Mouse (Mus musculus): ENCODE measurements around the gene Bysl. TPM values are rescaled to one million over a fixed set of nuclear protein-coding genes. Genes with fewer than 3 reads are reported as not detected.
A peak's percentile ranks its signal among the peaks of the same experiment; 100 is the strongest.

Gene Bysl
- total and polyA plus RNA-seq, 3 experiments: 69.3 to 85.4 TPM; not detected in 1

- peaks cover 57% of the 10 kb centered on the region for H3K79me2 ChIP-seq (ENCODE audit: control insufficient read depth, insufficient read depth, low read length, poor library complexity)
- TF ChIP-seq UBTF (IDR thresholded peaks at IDR 0.05; ENCODE audit: borderline replicate concordance, insufficient read depth, low read depth, low read length) (no peak), TAL1 (IDR thresholded peaks at IDR 0.05; ENCODE audit: low read length) (no peak), GATA1 (IDR thresholded peaks at IDR 0.05; ENCODE audit: low read depth, low read length) (no peak), RAD21 (IDR thresholded peaks at IDR 0.05; ENCODE audit: low read depth, low read length) (no peak), ZC3H11A (IDR thresholded peaks at IDR 0.05; ENCODE audit: low read depth, low read length) (no peak)
- no peaks in the 10 kb centered on the region for H3K27me3 ChIP-seq (ENCODE audit: control insufficient read depth in 1 of 2, insufficient read depth in 2 of 2, low read length in 2 of 2)
- no peak overlapping the region for H3K4me3 ChIP-seq (ENCODE audit: control insufficient read depth in 1 of 2, insufficient read depth in 1 of 2, low read depth in 2 of 2, low read length in 2 of 2)
- H3K9ac ChIP-seq (ENCODE audit: control insufficient read depth, low read depth, low read length, poor library complexity, severe bottlenecking): no peak overlapping the region
- H3K9me3 ChIP-seq (replicated peaks; ENCODE audit: insufficient read depth, low read length): no peaks in the 10 kb centered on the region
- H3K4me1 ChIP-seq (ENCODE audit: control insufficient read depth in 1 of 2, insufficient read depth in 2 of 2, low read length in 2 of 2): peaks cover 20 to 45% of the 10 kb centered on the region in 2 experiments
- DNase-seq (ENCODE audit: low read depth, low spot score): no peak
- H3K27ac ChIP-seq (ENCODE audit: control insufficient read depth, low read depth, low read length): peak overlapping the region; percentile 99
- H3K36me3 ChIP-seq (ENCODE audit: control insufficient read depth in 1 of 2, insufficient read depth in 2 of 2, low read length in 2 of 2): peaks cover 8 to 45% of the 10 kb centered on the region in 2 experiments
Measured at GRCm38 (mm10) chr17:47616119-47616518, 4.8 kb upstream of the Bysl start.

GRCm38 (mm10) chr17:47614018-47614417, 2.7 kb upstream of the Bysl start:
- Histone ChIP-seq H3K27me3 (ENCODE audit: control insufficient read depth in 1 of 2, insufficient read depth in 2 of 2, low read length in 2 of 2) (no peaks in the 10 kb centered on the region), H3K27ac (ENCODE audit: control insufficient read depth, low read depth, low read length) (no peak overlapping the region), H3K4me3 (ENCODE audit: control insufficient read depth in 1 of 2, insufficient read depth in 1 of 2, low read depth in 2 of 2, low read length in 2 of 2) (no peak overlapping the region), H3K36me3 (ENCODE audit: control insufficient read depth in 1 of 2, insufficient read depth in 2 of 2, low read length in 2 of 2) (peaks cover 4 to 55% of the 10 kb centered on the region in 2 experiments), H3K79me2 (ENCODE audit: control insufficient read depth, insufficient read depth, low read length, poor library complexity) (peaks cover 67% of the 10 kb centered on the region), H3K9me3 (replicated peaks; ENCODE audit: insufficient read depth, low read length) (no peaks in the 10 kb centered on the region), H3K4me1 (ENCODE audit: control insufficient read depth in 1 of 2, insufficient read depth in 2 of 2, low read length in 2 of 2) (peaks cover 20 to 53% of the 10 kb centered on the region in 2 experiments), H3K9ac (ENCODE audit: control insufficient read depth, low read depth, low read length, poor library complexity, severe bottlenecking) (no peak overlapping the region)
- DNase-seq (ENCODE audit: low read depth, low spot score): peak; percentile 63
- TF ChIP-seq JUND (IDR thresholded peaks at IDR 0.05; ENCODE audit: low read depth, low read length) (no peak), ZKSCAN1 (IDR thresholded peaks at IDR 0.05; ENCODE audit: low read depth, low read length) (no peak), ETS1 (IDR thresholded peaks at IDR 0.05; ENCODE audit: low read depth, low read length) (no peak), CTCF (IDR thresholded peaks at IDR 0.05 in 2 of 3, conservative IDR thresholded peaks at IDR 0.05 in 1 of 3; ENCODE audit: control insufficient read depth in 1 of 3, insufficient read depth in 1 of 3, low read depth in 2 of 3, low read length in 3 of 3, poor library complexity in 1 of 3, severe bottlenecking in 1 of 3) (peak; percentile 58 to 78 (median 74)), ELF1 (IDR thresholded peaks at IDR 0.05; ENCODE audit: low read depth, low read length) (no peak), NELFE (IDR thresholded peaks at IDR 0.05; ENCODE audit: low read depth, low read length) (no peak), RAD21 (IDR thresholded peaks at IDR 0.05; ENCODE audit: low read depth, low read length) (peak; percentile 0; the same call in 1 of the 2 replicates), ZNF384 (IDR thresholded peaks at IDR 0.05; ENCODE audit: low read depth, low read length) (no peak), CHD2 (IDR thresholded peaks at IDR 0.05; ENCODE audit: low read length) (no peak), MXI1 (IDR thresholded peaks at IDR 0.05; ENCODE audit: low read depth, low read length) (no peak)

- Histone ChIP-seq H3K36me3 (ENCODE audit: control insufficient read depth in 1 of 2, insufficient read depth in 2 of 2, low read length in 2 of 2) (peaks cover 8 to 42% of the 10 kb centered on the region in 2 experiments), H3K79me2 (ENCODE audit: control insufficient read depth, insufficient read depth, low read length, poor library complexity) (peaks cover 83% of the 10 kb centered on the region), H3K27ac (ENCODE audit: control insufficient read depth, low read depth, low read length) (peak overlapping the region; percentile 63), H3K9ac (ENCODE audit: control insufficient read depth, low read depth, low read length, poor library complexity, severe bottlenecking) (peak overlapping the region; percentile 84), H3K27me3 (ENCODE audit: control insufficient read depth in 1 of 2, insufficient read depth in 2 of 2, low read length in 2 of 2) (no peaks in the 10 kb centered on the region), H3K4me3 (ENCODE audit: control insufficient read depth in 1 of 2, insufficient read depth in 1 of 2, low read depth in 2 of 2, low read length in 2 of 2) (peak overlapping the region; percentile 77 to 84), H3K9me3 (replicated peaks; ENCODE audit: insufficient read depth, low read length) (no peaks in the 10 kb centered on the region), H3K4me1 (ENCODE audit: control insufficient read depth in 1 of 2, insufficient read depth in 2 of 2, low read length in 2 of 2) (peaks cover 7 to 38% of the 10 kb centered on the region in 2 experiments)
- DNase-seq (ENCODE audit: low read depth, low spot score): no peak
- TF ChIP-seq POLR2A (IDR thresholded peaks at IDR 0.05; ENCODE audit: control insufficient read depth in 1 of 2, insufficient read depth in 1 of 2, low read depth in 1 of 2, low read length in 2 of 2, poor library complexity in 1 of 2) (peak in 1 of 2 experiments; percentile 60; a peak in 2 of 4 replicates), ZNF384 (IDR thresholded peaks at IDR 0.05; ENCODE audit: low read depth, low read length) (no peak), EP300 (IDR thresholded peaks at IDR 0.05; ENCODE audit: low read depth in 1 of 2, low read length in 2 of 2) (0 out of 4 replicates have a peak, but pooled peaks of 1 of the 2 experiments have one; percentile 1), CHD2 (IDR thresholded peaks at IDR 0.05; ENCODE audit: low read length) (no peak), JUND (IDR thresholded peaks at IDR 0.05; ENCODE audit: low read depth, low read length) (0 out of 2 replicates have a peak, but pooled peaks have one; percentile 1)
Measured at GRCm38 (mm10) chr17:47611661-47611982, 330 bp upstream of the Bysl start.

Measured in MEL (cell line).